Mouse (Mus musculus) heart, adult 2 months (tissue): Measurements from ENCODE around the gene Agk. TPM values are rescaled to one million over a fixed set of nuclear protein-coding genes. Genes with fewer than 3 reads are reported as not detected.

Experiments used
- DNase-seq, 2 experiments: peaks; one replicate each; pipeline ENCODE4 v3.0.0; 2021
- H3K27ac ChIP-seq: fragments of 200-600 bp; 2 replicates; pipeline ENCODE4 v1.8.1; 2022
- H3K27me3 ChIP-seq: fragments of 200-500 bp; 2 replicates; pipeline ENCODE4 v1.6.1; 2012; ENCODE audit warnings: mild to moderate bottlenecking, low read length, inconsistent platforms, mixed read lengths; ENCODE audit not compliant: control insufficient read depth, insufficient read depth
- H3K36me3 ChIP-seq: fragments of 200-500 bp; 2 replicates; pipeline ENCODE4 v1.6.1; 2012; ENCODE audit warnings: low read length, inconsistent platforms; ENCODE audit not compliant: control insufficient read depth, insufficient read depth
- H3K4me1 ChIP-seq: fragments of 200-500 bp; 2 replicates; pipeline ENCODE4 v1.6.1; 2011; ENCODE audit warnings: low read length; ENCODE audit not compliant: control insufficient read depth, insufficient read depth
- H3K4me3 ChIP-seq: fragments of 200-600 bp; 2 replicates; pipeline ENCODE4 v1.8.1; 2022
- H3K79me2 ChIP-seq: fragments of 200-500 bp; replicated peaks from 2 replicates; pipeline ENCODE4 v1.6.1; 2012; ENCODE audit warnings: mild to moderate bottlenecking, inconsistent platforms, low read length, moderate library complexity, mixed read lengths; ENCODE audit not compliant: control insufficient read depth, insufficient read depth
- H3K9ac ChIP-seq: fragments of 200-500 bp; 2 replicates; pipeline ENCODE4 v1.6.1; 2012; ENCODE audit warnings: low read depth, mild to moderate bottlenecking, control low read depth, inconsistent platforms, low read length, mixed read lengths
- CTCF ChIP-seq: fragments of 200-600 bp; IDR thresholded peaks from 2 replicates; pipeline ENCODE4 v1.8.1; 2022; ENCODE audit warnings: antibody characterized with exemption, mild to moderate bottlenecking, moderate library complexity
- EP300 ChIP-seq: fragments of 200-500 bp; IDR thresholded peaks from 2 replicates; pipeline ENCODE4 v1.6.1; 2011; ENCODE audit warnings: low read depth, low read length, control low read depth; ENCODE audit not compliant: insufficient read depth
- POLR2A ChIP-seq: fragments of 200-500 bp; IDR thresholded peaks from 2 replicates; pipeline ENCODE4 v1.6.1; 2011; ENCODE audit warnings: mild to moderate bottlenecking, low read depth, low read length, control low read depth; ENCODE audit not compliant: insufficient read depth
- WGBS: fragments of 180-500 bp; shearing (Covaris S2); methylation state at CpG from one replicate; pipeline ENCODE4 v1.1.7; 2018; 5-methylcytosine and 5-hydroxymethylcytosine counted together
- intact Hi-C: fragments of 180-260 bp; cut with DNase I; formaldehyde crosslinking; loops from one replicate; pipeline ENCODE4 v1.15.1; 2025
- polyA plus RNA-seq: library from polyadenylated mRNA; depleted of rRNA; stranded (reverse); fragments of >200 nt; gene quantifications from 2 replicates; pipeline ENCODE4 v1.2.3, GENCODE M21; 2012
- total RNA-seq, 2 experiments: library from RNA; stranded (reverse); gene quantifications; 2 replicates each; pipeline ENCODE4 v1.2.3; 2021

Gene Agk
- total and polyA plus RNA-seq, 3 experiments: 10.7 to 17.5 (median 16.6) TPM

GRCm38 (mm10) chr6:40371031-40371430 is 46.1 kb downstream of the Agk start:
- H3K27ac ChIP-seq: no peak overlapping the region
- H3K9ac ChIP-seq: no peak overlapping the region
- H3K36me3 ChIP-seq: no peaks in the 10 kb centered on the region
- no peaks in the 10 kb centered on the region for H3K27me3 ChIP-seq
- H3K79me2 ChIP-seq: no peaks in the 10 kb centered on the region
- H3K4me3 ChIP-seq: no peak overlapping the region
- no peak for TF ChIP-seq CTCF
- no peak for TF ChIP-seq EP300
- no peaks in the 10 kb centered on the region for H3K4me1 ChIP-seq
- DNase-seq: no peak
- intact Hi-C loops: no loop called here
- 92% methylated on average over 6 of the region's 6 CpGs for WGBS

GRCm38 (mm10) chr6:40380181-40380580 is 55.2 kb downstream of the Agk start:
- 79% methylated on average over 3 of the region's 3 CpGs for WGBS
- Histone ChIP-seq H3K27me3 (no peaks in the 10 kb centered on the region), H3K4me3 (no peak overlapping the region), H3K9ac (no peak overlapping the region), H3K79me2 (no peaks in the 10 kb centered on the region), H3K27ac (no peak overlapping the region), H3K4me1 (no peaks in the 10 kb centered on the region), H3K36me3 (no peaks in the 10 kb centered on the region)
- DNase-seq: no peak
- intact Hi-C loops: no loop called here
- TF ChIP-seq EP300 (no peak), POLR2A (no peak), CTCF (no peak)

DNA sequence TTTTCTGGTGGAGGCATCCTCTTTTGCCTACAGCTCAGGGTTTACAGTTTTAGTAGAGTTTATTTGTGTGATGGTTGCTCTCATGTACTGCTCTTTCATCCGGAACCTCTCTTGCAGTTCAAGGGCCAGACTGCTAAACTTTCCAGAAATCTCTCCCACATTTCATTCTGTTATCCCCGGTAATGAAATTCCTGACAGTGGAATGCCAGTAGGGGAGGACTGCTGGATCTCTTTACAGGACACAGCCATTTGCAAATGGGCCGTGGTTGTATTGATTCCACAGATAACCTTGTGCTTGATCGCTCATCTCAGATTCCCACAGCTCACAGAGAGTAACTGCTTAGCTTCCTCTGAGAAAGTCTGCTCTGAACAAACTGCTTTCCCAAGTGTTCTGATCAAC is 56.9 kb downstream of the Agk start:
- no peaks in the 10 kb centered on the region for H3K27me3 ChIP-seq

GRCm38 (mm10) chr6:40385682-40386081 is 60.7 kb downstream of the Agk start:
- Histone ChIP-seq H3K9ac (no peak overlapping the region), H3K4me1 (no peaks in the 10 kb centered on the region), H3K79me2 (no peaks in the 10 kb centered on the region), H3K4me3 (no peak overlapping the region), H3K27ac (no peak overlapping the region), H3K36me3 (no peaks in the 10 kb centered on the region), H3K27me3 (no peaks in the 10 kb centered on the region)
- no peak for DNase-seq
- TF ChIP-seq CTCF (no peak), POLR2A (no peak), EP300 (no peak)
- intact Hi-C loops: no loop called here
- WGBS: 44% methylated on average over 3 of the region's 3 CpGs

More for the DNA sequence above, 56.9 kb downstream of the Agk start:
- Histone ChIP-seq H3K4me1 (no peaks in the 10 kb centered on the region), H3K9ac (no peak overlapping the region), H3K4me3 (no peak overlapping the region), H3K79me2 (no peaks in the 10 kb centered on the region), H3K36me3 (no peaks in the 10 kb centered on the region), H3K27ac (no peak overlapping the region)
- no peak for DNase-seq
- TF ChIP-seq CTCF: no peak
- TF ChIP-seq EP300: no peak
- no peak for TF ChIP-seq POLR2A
- 93% methylated on average over 4 of the region's 4 CpGs for WGBS
- intact Hi-C loops: no loop called here

- intact Hi-C loops: no loop called here
- Histone ChIP-seq H3K79me2 (no peaks in the 10 kb centered on the region), H3K27me3 (no peaks in the 10 kb centered on the region), H3K36me3 (no peaks in the 10 kb centered on the region), H3K27ac (no peak overlapping the region), H3K4me1 (no peaks in the 10 kb centered on the region), H3K4me3 (no peak overlapping the region), H3K9ac (no peak overlapping the region)
- TF ChIP-seq POLR2A: no peak
- no peak for TF ChIP-seq CTCF
- no peak for TF ChIP-seq EP300
- 50% methylated on average over 4 of the region's 4 CpGs for WGBS
- DNase-seq: no peak
Measured at GRCm38 (mm10) chr6:40388660-40389059, 63.7 kb downstream of the Agk start.

- Histone ChIP-seq H3K36me3 (no peaks in the 10 kb centered on the region), H3K79me2 (no peaks in the 10 kb centered on the region), H3K27ac (no peak overlapping the region), H3K4me1 (no peaks in the 10 kb centered on the region), H3K4me3 (no peak overlapping the region), H3K9ac (no peak overlapping the region), H3K27me3 (no peaks in the 10 kb centered on the region)
- 68% methylated on average over 1 of the region's 1 CpGs for WGBS
- intact Hi-C loops: no loop called here
- no peak for DNase-seq
- TF ChIP-seq EP300 (no peak), CTCF (no peak), POLR2A (no peak)
Measured at GRCm38 (mm10) chr6:40390975-40391374, 66.0 kb downstream of the Agk start.
